Mouse (Mus musculus) MEL (cell line): ENCODE data around the gene Usp29. TPM values are rescaled to one million over a fixed set of nuclear protein-coding genes. Genes with fewer than 3 reads are reported as not detected.

Source experiments
- DNase-seq: peaks from one replicate; pipeline ENCODE4 v3.0.0; 2011; ENCODE audit warnings: low read depth, low spot score
- H3K27ac ChIP-seq: 2 replicates; pipeline ENCODE4 v1.5.1; 2012; ENCODE audit warnings: low read depth, mild to moderate bottlenecking, control low read depth, low read length, moderate library complexity; ENCODE audit not compliant: control insufficient read depth
- H3K27me3 ChIP-seq, 2 experiments: fragments of 150-350 bp in 1 of 2; sonication (generic) in 1 of 2; 2 replicates each; pipeline ENCODE4 v1.6.1; 2012; ENCODE audit warnings: low read length in 2 of 2, mild to moderate bottlenecking in 2 of 2, improper control_type of control experiment in 1 of 2, moderate library complexity in 1 of 2; ENCODE audit not compliant: insufficient read depth in 2 of 2, control insufficient read depth in 1 of 2
- H3K36me3 ChIP-seq, 2 experiments: 2 replicates each; pipeline ENCODE4 v1.6.1; 2012 to 2014; ENCODE audit warnings: low read length in 2 of 2, improper control_type of control experiment in 1 of 2, inconsistent platforms in 1 of 2, mild to moderate bottlenecking in 1 of 2; ENCODE audit not compliant: insufficient read depth in 2 of 2, control insufficient read depth in 1 of 2
- H3K4me1 ChIP-seq, 2 experiments: fragments of 150-350 bp in 1 of 2; sonication (generic) in 1 of 2; 2 replicates each; pipeline ENCODE4 v1.6.1; 2012; ENCODE audit warnings: low read length in 2 of 2, improper control_type of control experiment in 1 of 2, mild to moderate bottlenecking in 1 of 2; ENCODE audit not compliant: insufficient read depth in 2 of 2, control insufficient read depth in 1 of 2
- H3K4me3 ChIP-seq, 2 experiments: fragments of 150-350 bp in 1 of 2; sonication (generic) in 1 of 2; 2 replicates each; pipeline ENCODE4 v1.5.1; 2012; ENCODE audit warnings: low read depth in 2 of 2, low read length in 2 of 2, mild to moderate bottlenecking in 2 of 2, moderate library complexity in 2 of 2, control low read depth in 1 of 2, improper control_type of control experiment in 1 of 2; ENCODE audit not compliant: control insufficient read depth in 1 of 2, insufficient read depth in 1 of 2
- H3K79me2 ChIP-seq: 2 replicates; pipeline ENCODE4 v1.6.1; 2012; ENCODE audit warnings: mild to moderate bottlenecking, low read length, moderate library complexity; ENCODE audit not compliant: control insufficient read depth, poor library complexity, insufficient read depth
- H3K9ac ChIP-seq: 2 replicates; pipeline ENCODE4 v1.6.1; 2012; ENCODE audit warnings: low read depth, mild to moderate bottlenecking, control low read depth, low read length, moderate library complexity; ENCODE audit not compliant: control insufficient read depth, poor library complexity, severe bottlenecking
- H3K9me3 ChIP-seq: fragments of 150-350 bp; sonication (generic); replicated peaks from 2 replicates; pipeline ENCODE4 v1.6.1; 2012; ENCODE audit warnings: mild to moderate bottlenecking, low read length, improper control_type of control experiment, moderate library complexity; ENCODE audit not compliant: insufficient read depth
- BHLHE40 ChIP-seq: IDR thresholded peaks from 2 replicates; pipeline ENCODE4 v1.6.1; 2012; ENCODE audit warnings: low read depth, mild to moderate bottlenecking, inconsistent platforms, low read length, improper control_type of control experiment, borderline replicate concordance
- E2F4 ChIP-seq: IDR thresholded peaks from 2 replicates; pipeline ENCODE4 v1.6.1; 2011; ENCODE audit warnings: low read depth, low read length, improper control_type of control experiment, borderline replicate concordance
- ELF1 ChIP-seq: IDR thresholded peaks from 2 replicates; pipeline ENCODE4 v1.6.1; 2014; ENCODE audit warnings: low read depth, mild to moderate bottlenecking, inconsistent platforms, low read length, improper control_type of control experiment, moderate library complexity
- GATA1 ChIP-seq: IDR thresholded peaks from 2 replicates; pipeline ENCODE4 v1.6.1; 2011; ENCODE audit warnings: low read depth, low read length, improper control_type of control experiment
- HCFC1 ChIP-seq: IDR thresholded peaks from 2 replicates; pipeline ENCODE4 v1.6.1; 2012; ENCODE audit warnings: low read depth, mild to moderate bottlenecking, inconsistent platforms, low read length, improper control_type of control experiment, moderate library complexity
- MXI1 ChIP-seq: IDR thresholded peaks from 2 replicates; pipeline ENCODE4 v1.6.1; 2011; ENCODE audit warnings: mild to moderate bottlenecking, low read depth, low read length, improper control_type of control experiment
- MYB ChIP-seq: IDR thresholded peaks from 2 replicates; pipeline ENCODE4 v1.6.1; 2011; ENCODE audit warnings: mild to moderate bottlenecking, low read depth, low read length, improper control_type of control experiment
- NELFE ChIP-seq: IDR thresholded peaks from 2 replicates; pipeline ENCODE4 v1.6.1; 2011; ENCODE audit warnings: low read depth, low read length, improper control_type of control experiment
- NRF1 ChIP-seq: IDR thresholded peaks from 2 replicates; pipeline ENCODE4 v1.6.1; 2014; ENCODE audit warnings: low read depth, mild to moderate bottlenecking, inconsistent platforms, low read length, improper control_type of control experiment, moderate library complexity; ENCODE audit not compliant: poor library complexity, insufficient read depth, severe bottlenecking
- POLR2AphosphoS5 ChIP-seq: IDR thresholded peaks from 2 replicates; pipeline ENCODE4 v1.6.1; 2012; ENCODE audit warnings: low read depth, borderline replicate concordance, mild to moderate bottlenecking, inconsistent platforms, low read length, moderate library complexity, mixed read lengths
- RAD21 ChIP-seq: IDR thresholded peaks from 2 replicates; pipeline ENCODE4 v1.6.1; 2011; ENCODE audit warnings: mild to moderate bottlenecking, low read depth, low read length, improper control_type of control experiment
- SMC3 ChIP-seq: IDR thresholded peaks from 2 replicates; pipeline ENCODE4 v1.6.1; 2011; ENCODE audit warnings: low read depth, low read length, improper control_type of control experiment
- TCF12 ChIP-seq: IDR thresholded peaks from 2 replicates; pipeline ENCODE4 v1.6.1; 2014; ENCODE audit warnings: low read depth, mild to moderate bottlenecking, inconsistent platforms, low read length, improper control_type of control experiment, moderate library complexity
- polyA plus RNA-seq, 2 experiments: library from polyadenylated mRNA; stranded (reverse) in 1 of 2; unstranded in 1 of 2; fragments of >175 nt in 1 of 2; fragments of >200 nt in 1 of 2; gene quantifications; 2 replicates each; pipeline versions ENCODE4 v1.2.1 to v1.2.4; 2012; ENCODE audit warnings: low replicate concordance in 2 of 2, low read depth in 1 of 2; ENCODE audit not compliant: insufficient read length in 2 of 2, insufficient read depth in 1 of 2, missing spikeins in 1 of 2
- total RNA-seq: library from RNA; depleted of rRNA; stranded (reverse); fragments of 300-350 nt; gene quantifications from 2 replicates; pipeline ENCODE4 v1.2.3, GENCODE M21; 2012

Gene Usp29
- total and polyA plus RNA-seq, 3 experiments, result not detected

GRCm38 (mm10) chr7:6829148-6829547 lies 98.8 kb downstream of the Usp29 start:
- H3K36me3 ChIP-seq, result no peaks in the 10 kb centered on the region
- H3K4me1 ChIP-seq, result no peaks in the 10 kb centered on the region
- no peak overlapping the region for H3K9ac ChIP-seq
- DNase-seq, result no peak
- H3K27me3 ChIP-seq, result no peaks in the 10 kb centered on the region; a peak in 1 of 4 replicates
- H3K9me3 ChIP-seq, result no peaks in the 10 kb centered on the region
- H3K79me2 ChIP-seq, result no peaks in the 10 kb centered on the region
- TF ChIP-seq BHLHE40 (no peak), NELFE (no peak), NRF1 (no peak), TCF12 (no peak), SMC3 (no peak)
- TF ChIP-seq, all 39 proteins: peak for 0
- Histone ChIP-seq H3K4me3 (no peak overlapping the region), H3K27ac (no peak overlapping the region)

DNA sequence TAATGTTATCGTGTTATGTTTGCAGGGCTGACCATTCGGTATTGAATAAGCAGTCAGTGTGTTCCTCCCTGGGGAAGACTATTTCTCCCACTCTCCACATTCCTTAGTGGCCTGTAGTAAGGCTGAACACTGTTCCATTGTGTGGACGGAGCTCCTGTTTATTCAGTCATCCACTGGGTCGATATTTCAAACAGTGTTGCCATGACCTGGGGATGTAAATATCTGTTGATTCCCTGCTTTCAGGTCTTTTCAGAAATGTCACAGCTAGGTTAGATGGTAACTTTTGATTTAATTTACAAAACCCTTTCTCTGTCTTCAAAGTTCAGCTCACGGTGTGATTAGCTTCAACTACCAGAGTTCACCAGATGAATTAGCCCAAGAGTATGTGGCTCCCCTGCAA lies 104.6 kb downstream of the Usp29 start:
- Histone ChIP-seq H3K27ac (no peak overlapping the region), H3K9ac (no peak overlapping the region), H3K4me3 (no peak overlapping the region), H3K36me3 (no peaks in the 10 kb centered on the region), H3K4me1 (no peaks in the 10 kb centered on the region), H3K79me2 (no peaks in the 10 kb centered on the region), H3K27me3 (no peaks in the 10 kb centered on the region), H3K9me3 (no peaks in the 10 kb centered on the region)
- no peak for DNase-seq
- TF ChIP-seq HCFC1 (no peak), E2F4 (no peak), MXI1 (no peak), MYB (no peak), RAD21 (no peak), POLR2AphosphoS5 (no peak)

DNA sequence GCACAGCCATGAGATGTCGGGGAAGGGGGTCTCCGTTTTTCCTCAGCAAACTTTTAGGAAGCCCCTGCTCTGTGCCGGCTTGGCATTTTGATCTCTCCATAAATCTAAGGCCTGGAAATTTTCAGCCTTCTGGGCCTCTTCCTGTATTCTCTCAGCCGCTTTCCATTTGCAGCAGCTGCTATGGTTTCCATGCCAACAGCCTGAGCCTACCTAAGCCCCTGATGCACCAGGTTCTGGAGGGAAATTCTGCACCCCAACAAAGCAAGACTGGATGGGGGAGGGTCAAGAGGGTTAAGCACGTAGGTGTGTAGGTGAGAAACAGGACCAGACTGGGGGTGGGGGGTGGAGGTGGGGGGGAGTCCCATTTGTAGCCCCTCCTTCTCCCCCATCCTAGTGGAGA lies 105.0 kb downstream of the Usp29 start:
- no peaks in the 10 kb centered on the region for H3K4me1 ChIP-seq
- H3K4me3 ChIP-seq, result no peak overlapping the region
- no peak overlapping the region for H3K27ac ChIP-seq
- H3K9me3 ChIP-seq, result no peaks in the 10 kb centered on the region
- H3K27me3 ChIP-seq, result no peaks in the 10 kb centered on the region
- TF ChIP-seq ELF1 (no peak), GATA1 (no peak), MXI1 (no peak)
- H3K9ac ChIP-seq, result no peak overlapping the region
- DNase-seq, result no peak
- no peaks in the 10 kb centered on the region for H3K36me3 ChIP-seq
- H3K79me2 ChIP-seq, result no peaks in the 10 kb centered on the region
